Mouse (Mus musculus) brain, embryonic 14.5 days (tissue): ENCODE results near the gene Vps18.

Experiments used
- CTCF ChIP-seq: fragments of 200-500 bp; IDR thresholded peaks from 2 replicates; pipeline ENCODE4 v1.5.1; 2012; ENCODE audit warnings: inconsistent platforms, mild to moderate bottlenecking, moderate library complexity, borderline replicate concordance; ENCODE audit not compliant: insufficient read depth, insufficient read length; ENCODE audit errors: extremely low read depth
- POLR2A ChIP-seq: fragments of 200-500 bp; IDR thresholded peaks from 2 replicates; pipeline ENCODE4 v1.6.1; 2012; ENCODE audit warnings: mild to moderate bottlenecking, inconsistent platforms, borderline replicate concordance; ENCODE audit not compliant: poor library complexity, insufficient read depth, insufficient read length, severe bottlenecking; ENCODE audit errors: extremely low read depth

GRCm38 (mm10) chr2:119336002-119336401 is 47.5 kb downstream of the Vps18 start:
- no peak for TF ChIP-seq POLR2A
- no peak for TF ChIP-seq CTCF
